Mouse (Mus musculus) hindbrain, embryonic 15.5 days (tissue): Measurements from ENCODE around the gene Hnrnpa0. TPM values are rescaled to one million over a fixed set of nuclear protein-coding genes. Genes with fewer than 3 reads are reported as not detected.

Source experiments
- ATAC-seq: fragments of 200-750 bp; cut with Nextera tagmentation; 2 replicates; pipeline ENCODE4 v1.8.0; 2017; ENCODE audit warnings: low read depth, moderate number of reproducible peaks, moderate TSS enrichment; ENCODE audit not compliant: low FRiP score
- H3K27ac ChIP-seq: fragments of 300-500 bp; sonication (generic); replicated peaks from 2 replicates; pipeline ENCODE4 v1.5.1; 2015; ENCODE audit warnings: mild to moderate bottlenecking, inconsistent platforms
- H3K27me3 ChIP-seq: fragments of 300-500 bp; sonication (generic); 2 replicates; pipeline ENCODE4 v1.6.1; 2015; ENCODE audit warnings: control low read depth, inconsistent platforms
- H3K36me3 ChIP-seq: fragments of 300-500 bp; sonication (generic); 2 replicates; pipeline ENCODE4 v1.6.1; 2015; ENCODE audit warnings: control low read depth, inconsistent platforms
- H3K4me1 ChIP-seq: fragments of 300-500 bp; sonication (generic); replicated peaks from 2 replicates; pipeline ENCODE4 v1.6.1; 2015; ENCODE audit warnings: control low read depth, inconsistent platforms
- H3K4me2 ChIP-seq: fragments of 300-500 bp; sonication (generic); 2 replicates; pipeline ENCODE4 v1.6.1; 2015; ENCODE audit warnings: moderate library complexity, mild to moderate bottlenecking, inconsistent platforms
- H3K4me3 ChIP-seq: fragments of 300-500 bp; sonication (generic); 2 replicates; pipeline ENCODE4 v1.5.1; 2015; ENCODE audit warnings: mild to moderate bottlenecking, inconsistent platforms
- H3K9ac ChIP-seq: fragments of 300-500 bp; sonication (generic); 2 replicates; pipeline ENCODE4 v1.6.1; 2015; ENCODE audit warnings: inconsistent platforms
- H3K9me3 ChIP-seq: fragments of 300-500 bp; sonication (generic); 2 replicates; pipeline ENCODE4 v1.6.1; 2016; ENCODE audit warnings: control low read depth, inconsistent platforms
- WGBS: fragments of 180-500 bp; shearing (Covaris S2); methylation state at CpG from one replicate; pipeline ENCODE4 v1.1.7; 2015; 5-methylcytosine and 5-hydroxymethylcytosine counted together
- polyA plus RNA-seq: library from polyadenylated mRNA; unstranded; fragments of >200 nt; fragmentation: Nextera tagmentation; extraction: Ambion mirVana; gene quantifications from 2 replicates; pipeline ENCODE4 v1.2.1, GENCODE M21; 2015

Hnrnpa0 gene
- polyA plus RNA-seq = 39.6 and 41.7 TPM in 2 replicates

- WGBS = 0% methylated on average over 2 of the region's 62 CpGs
- ATAC-seq = peak; percentile 96
- Histone ChIP-seq H3K4me3 (peak within 1 kb of the TSS; percentile 84), H3K4me1 (peaks cover 33% of the 10 kb centered on the region), H3K9ac (peak within 1 kb of the TSS; percentile 95), H3K27ac (peak within 1 kb of the TSS; percentile 100), H3K9me3 (no peaks in the 10 kb centered on the region), H3K36me3 (no peaks in the 10 kb centered on the region), H3K27me3 (no peaks in the 10 kb centered on the region), H3K4me2 (peak within 1 kb of the TSS; percentile 84)
Measured at GRCm38 (mm10) chr13:58128396-58128767, at the start of gene Hnrnpa0. Gene Hnrnpa0 (minus strand): TSS chr13:58128556.

- H3K4me1 ChIP-seq = no peaks in the 10 kb centered on the region
- no peak for ATAC-seq
- no peaks in the 10 kb centered on the region for H3K27me3 ChIP-seq
- H3K4me3 ChIP-seq = no peak overlapping the region
- no peak overlapping the region for H3K27ac ChIP-seq
- peaks cover 41% of the 10 kb centered on the region for H3K36me3 ChIP-seq
- no peak overlapping the region for H3K9ac ChIP-seq
- H3K4me2 ChIP-seq = no peak overlapping the region
- no peaks in the 10 kb centered on the region for H3K9me3 ChIP-seq
- WGBS = 76% methylated on average over 9 of the region's 9 CpGs
Measured at GRCm38 (mm10) chr13:58177511-58178208, 49.3 kb upstream of the Hnrnpa0 start.

- ATAC-seq = no peak
- H3K9ac ChIP-seq = no peak overlapping the region
- no peak overlapping the region for H3K4me2 ChIP-seq
- no peaks in the 10 kb centered on the region for H3K27me3 ChIP-seq
- no peak overlapping the region for H3K4me3 ChIP-seq
- no peaks in the 10 kb centered on the region for H3K4me1 ChIP-seq
- 93% methylated on average over 3 of the region's 3 CpGs for WGBS
- H3K27ac ChIP-seq = no peak overlapping the region
- no peaks in the 10 kb centered on the region for H3K9me3 ChIP-seq
- peaks cover 37% of the 10 kb centered on the region for H3K36me3 ChIP-seq
Measured at GRCm38 (mm10) chr13:58176105-58176504, 47.7 kb upstream of the Hnrnpa0 start.

- Histone ChIP-seq H3K4me1 (no peaks in the 10 kb centered on the region), H3K4me2 (no peak overlapping the region), H3K9ac (no peak overlapping the region), H3K27ac (no peak overlapping the region), H3K9me3 (no peaks in the 10 kb centered on the region), H3K4me3 (no peak overlapping the region), H3K36me3 (peaks cover 12% of the 10 kb centered on the region), H3K27me3 (no peaks in the 10 kb centered on the region)
- peak; percentile 36; the same call in 1 of the 2 replicates for ATAC-seq
Measured at GRCm38 (mm10) chr13:58168119-58168518, 39.8 kb upstream of the Hnrnpa0 start.

GRCm38 (mm10) chr13:58163343-58163742 lies 35.0 kb upstream of the Hnrnpa0 start:
- Histone ChIP-seq H3K9me3 (no peaks in the 10 kb centered on the region), H3K4me1 (peaks cover 5% of the 10 kb centered on the region), H3K4me3 (no peak overlapping the region), H3K4me2 (no peak overlapping the region), H3K27me3 (no peaks in the 10 kb centered on the region), H3K9ac (no peak overlapping the region), H3K27ac (no peak overlapping the region), H3K36me3 (peaks cover 35% of the 10 kb centered on the region)
- WGBS = 96% methylated on average over 12 of the region's 12 CpGs
- ATAC-seq = no peak

- Histone ChIP-seq H3K4me2 (no peak overlapping the region), H3K27ac (no peak overlapping the region), H3K9ac (no peak overlapping the region), H3K27me3 (no peaks in the 10 kb centered on the region), H3K4me3 (no peak overlapping the region), H3K9me3 (no peaks in the 10 kb centered on the region), H3K36me3 (peaks cover 35% of the 10 kb centered on the region), H3K4me1 (peaks cover 19% of the 10 kb centered on the region)
- WGBS = 96% methylated on average over 15 of the region's 15 CpGs
- ATAC-seq = no peak
Measured at GRCm38 (mm10) chr13:58160761-58161160, 32.4 kb upstream of the Hnrnpa0 start.

DNA sequence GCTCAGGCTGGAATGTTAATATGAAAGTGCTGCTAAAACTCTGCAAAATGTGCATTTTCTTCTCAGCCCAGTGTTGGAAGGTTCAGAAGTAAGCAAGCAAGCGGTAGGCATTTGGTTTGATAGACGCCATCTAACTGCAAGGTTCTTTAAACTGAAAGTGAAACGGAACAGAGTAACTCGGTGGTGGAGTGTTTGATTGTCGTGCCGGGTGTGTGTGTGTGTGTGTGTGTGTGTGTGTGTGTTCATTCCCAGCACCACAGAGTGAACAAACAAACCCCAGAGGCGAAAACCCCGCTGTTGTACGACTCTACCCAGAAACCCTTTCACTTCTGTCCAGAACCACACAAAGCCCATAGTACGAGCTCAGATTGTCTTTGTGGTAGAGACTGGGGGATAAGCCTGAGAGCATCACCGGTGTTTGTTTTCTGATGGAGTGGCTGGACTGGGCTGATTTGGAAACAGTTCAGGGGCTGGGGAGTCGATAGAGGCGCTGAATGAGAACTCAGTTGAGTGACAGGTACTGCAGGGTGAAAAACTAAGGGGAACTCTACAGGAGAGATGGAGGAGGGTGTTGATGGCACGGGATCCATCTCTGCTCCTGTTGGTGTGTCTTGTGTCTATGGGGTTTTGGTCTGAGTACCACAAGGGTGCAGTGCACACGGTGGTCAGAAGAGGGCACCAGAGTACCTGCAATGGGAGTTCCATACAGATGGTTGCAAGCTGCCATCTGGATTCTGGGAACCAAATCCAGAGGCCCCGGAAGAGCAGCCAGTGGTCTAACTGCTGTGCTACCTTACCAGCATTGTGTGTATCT lies 29.9 kb upstream of the Hnrnpa0 start:
- peak overlapping the region; percentile 73 for H3K9ac ChIP-seq
- H3K36me3 ChIP-seq = peaks cover 28% of the 10 kb centered on the region
- H3K4me3 ChIP-seq = peak overlapping the region; percentile 80
- H3K27ac ChIP-seq = peak overlapping the region; percentile 77
- H3K4me1 ChIP-seq = peaks cover 19% of the 10 kb centered on the region
- H3K27me3 ChIP-seq = no peaks in the 10 kb centered on the region
- H3K9me3 ChIP-seq = no peaks in the 10 kb centered on the region
- peak; percentile 72; the same call in 1 of the 2 replicates for ATAC-seq
- peak overlapping the region; percentile 91 for H3K4me2 ChIP-seq
- WGBS = 6% methylated on average over 16 of the region's 16 CpGs

GRCm38 (mm10) chr13:58157447-58158098 lies 29.2 kb upstream of the Hnrnpa0 start, which contains the start of gene Idnk:
Gene Idnk (plus strand): TSS chr13:58157649.
- peak; percentile 88 for ATAC-seq
- Histone ChIP-seq H3K4me1 (peaks cover 19% of the 10 kb centered on the region), H3K4me2 (peak within 1 kb of the TSS; percentile 91), H3K4me3 (peak within 1 kb of the TSS; percentile 80), H3K9me3 (no peaks in the 10 kb centered on the region), H3K27me3 (no peaks in the 10 kb centered on the region), H3K36me3 (peaks cover 22% of the 10 kb centered on the region), H3K9ac (peak within 1 kb of the TSS; percentile 73), H3K27ac (peak within 1 kb of the TSS; percentile 77)
- under 1% methylated on average over 30 of the region's 30 CpGs for WGBS

DNA sequence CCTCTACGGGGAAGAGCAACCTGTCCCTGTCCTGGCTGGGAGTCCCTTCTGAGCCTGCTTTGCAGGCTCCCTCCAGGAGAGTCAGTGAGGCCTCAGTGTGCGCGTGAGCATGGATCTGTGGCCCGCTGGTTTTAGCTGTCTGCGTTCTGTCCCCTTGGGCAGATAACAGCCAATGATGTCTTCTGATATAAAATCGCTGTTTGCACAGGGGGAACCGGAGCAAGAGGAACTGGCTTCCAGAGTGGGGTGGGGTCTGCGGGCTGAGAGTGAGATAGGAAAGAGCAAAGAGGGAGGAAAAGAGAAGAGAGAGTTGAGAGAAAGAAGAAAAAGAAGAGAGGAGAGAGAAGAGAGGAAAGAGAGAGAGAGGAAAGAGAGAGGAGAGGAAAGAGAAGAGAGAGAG lies 28.7 kb upstream of the Hnrnpa0 start:
- H3K9ac ChIP-seq = peak overlapping the region; percentile 73
- peak overlapping the region; percentile 77 for H3K27ac ChIP-seq
- H3K27me3 ChIP-seq = no peaks in the 10 kb centered on the region
- H3K36me3 ChIP-seq = peaks cover 19% of the 10 kb centered on the region
- H3K4me2 ChIP-seq = peak overlapping the region; percentile 91
- H3K4me3 ChIP-seq = peak overlapping the region; percentile 80
- no peak for ATAC-seq
- peaks cover 19% of the 10 kb centered on the region for H3K4me1 ChIP-seq
- 15% methylated on average over 8 of the region's 8 CpGs for WGBS
- H3K9me3 ChIP-seq = no peaks in the 10 kb centered on the region

DNA sequence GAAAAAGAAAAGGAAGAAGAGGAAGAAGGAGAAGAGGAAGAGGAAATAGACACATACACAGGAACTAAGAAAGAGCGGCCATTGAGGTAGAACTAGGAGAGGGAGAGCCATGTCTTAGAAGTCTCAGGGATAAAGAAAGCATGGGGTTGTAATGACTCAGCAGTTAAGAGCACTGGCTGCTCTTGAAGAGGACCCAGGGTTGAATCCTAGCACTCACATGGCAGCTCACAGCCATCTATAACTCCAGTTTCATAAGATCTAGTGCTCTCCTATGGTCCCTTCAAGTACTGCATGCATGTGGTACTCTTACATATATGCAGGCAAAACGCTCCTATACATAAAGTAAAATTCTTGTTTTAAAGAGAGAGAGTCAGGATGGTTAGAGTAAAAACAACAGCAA lies 27.7 kb upstream of the Hnrnpa0 start:
- peaks cover 12% of the 10 kb centered on the region for H3K36me3 ChIP-seq
- H3K4me1 ChIP-seq = peaks cover 19% of the 10 kb centered on the region
- H3K9ac ChIP-seq = no peak overlapping the region
- no peaks in the 10 kb centered on the region for H3K27me3 ChIP-seq
- H3K27ac ChIP-seq = no peak overlapping the region
- H3K9me3 ChIP-seq = no peaks in the 10 kb centered on the region
- H3K4me2 ChIP-seq = no peak overlapping the region
- H3K4me3 ChIP-seq = no peak overlapping the region
- no peak for ATAC-seq
- WGBS = 94% methylated on average over 2 of the region's 2 CpGs

DNA sequence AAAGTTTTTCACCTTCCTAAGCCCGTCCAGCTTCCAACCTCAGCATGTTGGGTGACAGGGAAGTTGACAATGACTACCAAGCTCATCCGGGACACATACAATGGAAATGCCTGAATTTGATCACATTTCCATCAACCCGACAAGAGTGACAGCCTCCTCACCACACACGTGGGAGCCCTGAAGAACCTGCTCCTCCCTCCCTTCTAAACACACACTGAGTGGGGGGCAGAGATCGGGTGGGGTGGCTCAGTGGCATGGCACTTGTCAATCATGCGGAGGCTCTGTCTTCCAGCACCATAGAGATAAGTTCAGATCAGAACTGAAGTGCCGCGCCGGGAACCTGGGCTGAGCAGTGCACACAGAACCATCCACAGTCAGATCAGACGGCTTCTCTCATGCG lies 22.1 kb upstream of the Hnrnpa0 start:
- Histone ChIP-seq H3K27ac (no peak overlapping the region), H3K9ac (no peak overlapping the region), H3K4me3 (no peak overlapping the region), H3K4me1 (peaks cover 12% of the 10 kb centered on the region), H3K36me3 (no peaks in the 10 kb centered on the region), H3K9me3 (no peaks in the 10 kb centered on the region), H3K27me3 (no peaks in the 10 kb centered on the region), H3K4me2 (no peak overlapping the region)
- ATAC-seq = no peak
- 85% methylated on average over 11 of the region's 11 CpGs for WGBS

GRCm38 (mm10) chr13:58149629-58150028 lies 21.3 kb upstream of the Hnrnpa0 start:
- Histone ChIP-seq H3K4me2 (no peak overlapping the region), H3K9me3 (no peaks in the 10 kb centered on the region), H3K27ac (no peak overlapping the region), H3K27me3 (no peaks in the 10 kb centered on the region), H3K36me3 (no peaks in the 10 kb centered on the region), H3K4me3 (no peak overlapping the region), H3K4me1 (peaks cover 12% of the 10 kb centered on the region), H3K9ac (no peak overlapping the region)
- ATAC-seq = no peak
- WGBS = 93% methylated on average over 3 of the region's 3 CpGs
